Mouse (Mus musculus): ENCODE data around the gene Dixdc1. TPM values are rescaled to one million over a fixed set of nuclear protein-coding genes. Genes with fewer than 3 reads are reported as not detected.

Dixdc1 gene
- total and polyA plus RNA-seq, 2 experiments from 2014 or later = 26.8 to 54.3 TPM

DNA sequence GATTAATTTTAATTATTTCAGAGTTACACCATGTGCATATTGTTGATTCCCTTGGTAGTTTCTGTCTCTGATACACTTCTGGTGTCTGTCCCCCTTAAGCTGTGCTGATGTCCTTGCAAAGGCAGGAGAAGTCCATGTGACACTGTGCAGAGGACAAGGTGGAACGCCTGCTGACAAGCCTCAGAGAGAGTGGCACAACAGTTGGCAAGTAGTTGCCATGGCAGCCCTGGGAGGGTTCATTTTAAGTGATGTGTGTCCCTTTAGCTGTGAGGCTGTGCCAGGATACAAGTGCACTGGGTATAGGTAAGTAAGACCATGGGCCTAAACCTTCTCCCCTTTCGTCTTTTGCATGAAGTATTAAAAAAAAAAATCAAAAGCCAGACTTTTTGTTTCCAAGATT is 30.7 kb upstream of the Dixdc1 start:
- no peak for TF ChIP-seq CTCF (IDR thresholded peaks at IDR 0.05; ENCODE audit: low read depth)
- Histone ChIP-seq H3K9ac (no peak overlapping the region), H3K4me3 (ENCODE audit: low read depth, low read length) (no peak overlapping the region), H3K27ac (ENCODE audit: low read depth, low read length) (no peak overlapping the region), H3K36me3 (ENCODE audit: insufficient read depth) (peaks cover 8% of the 10 kb centered on the region), H3K4me2 (ENCODE audit: low read depth) (no peak overlapping the region), H3K27me3 (ENCODE audit: insufficient read depth, low read length) (no peaks in the 10 kb centered on the region), H3K9me3 (ENCODE audit: low read length) (no peaks in the 10 kb centered on the region), H3K4me1 (ENCODE audit: insufficient read depth) (0 out of 2 replicates have a peak, but pooled peaks cover 9% of the 10 kb centered on the region)
- DNase-seq (no peak), ATAC-seq (no peak)
- WGBS = 87% methylated on average over 2 of the region's 2 CpGs

- H3K4me2 ChIP-seq (ENCODE audit: low read depth) = peak within 1 kb of the TSS; percentile 85
- H3K27ac ChIP-seq (ENCODE audit: low read depth, low read length) = peak within 1 kb of the TSS; percentile 90
Observed at GRCm38 (mm10) chr9:50768107-50769002, 29.0 kb upstream of the Dixdc1 start, which contains the start of gene Fdxacb1. Gene Fdxacb1, plus strand, starts transcription at chr9:50768236.

DNA sequence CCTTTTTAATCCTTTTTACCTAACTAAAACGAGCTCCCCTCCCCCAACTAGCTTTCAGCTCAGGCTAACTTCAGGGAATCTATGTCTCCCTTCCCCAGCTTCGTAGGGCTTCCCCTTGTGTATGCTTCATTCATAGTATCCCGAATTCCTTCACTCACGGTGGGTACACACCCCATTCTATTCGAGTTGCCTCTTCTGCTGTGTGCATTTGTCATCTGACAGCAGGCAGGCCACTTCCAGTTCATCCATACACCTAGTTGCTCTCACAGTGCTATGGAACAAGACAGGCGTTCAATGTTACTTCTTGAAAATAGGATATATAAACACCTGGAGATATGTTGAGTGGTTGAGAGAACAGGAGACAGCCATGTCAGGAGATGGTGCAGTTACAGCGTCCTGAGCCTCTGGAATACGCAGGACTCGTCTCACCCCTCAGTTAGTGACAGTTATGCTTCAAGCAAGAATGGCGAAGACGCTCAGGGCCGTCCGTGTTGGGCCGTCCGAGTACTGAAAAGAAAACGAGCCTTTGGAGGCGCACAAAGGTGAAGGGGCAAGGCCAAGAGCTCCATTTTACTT is 28.3 kb upstream of the Dixdc1 start:
- H3K36me3 ChIP-seq (ENCODE audit: insufficient read depth) = peaks cover 12% of the 10 kb centered on the region
- ATAC-seq = peak; percentile 32
- H3K9ac ChIP-seq = peak overlapping the region; percentile 67
- DNase-seq = no peak
- WGBS = 5% methylated on average over 17 of the region's 17 CpGs
- 0 out of 2 replicates have a peak, but pooled peaks cover 9% of the 10 kb centered on the region for H3K4me1 ChIP-seq (ENCODE audit: insufficient read depth)
- no peak for TF ChIP-seq CTCF (IDR thresholded peaks at IDR 0.05; ENCODE audit: low read depth)
- H3K9me3 ChIP-seq (ENCODE audit: low read length) = no peaks in the 10 kb centered on the region
- H3K4me2 ChIP-seq (ENCODE audit: low read depth) = peak overlapping the region; percentile 85
- H3K27me3 ChIP-seq (ENCODE audit: insufficient read depth, low read length) = no peaks in the 10 kb centered on the region
- peak overlapping the region; percentile 90 for H3K27ac ChIP-seq (ENCODE audit: low read depth, low read length)
- peak overlapping the region; percentile 57 for H3K4me3 ChIP-seq (ENCODE audit: low read depth, low read length)

More at GRCm38 (mm10) chr9:50768107-50769002, 29.0 kb upstream of the Dixdc1 start, which contains the start of gene Fdxacb1:
- Histone ChIP-seq H3K4me3 (ENCODE audit: low read depth, low read length) (peak within 1 kb of the TSS; percentile 57), H3K9ac (peak within 1 kb of the TSS; percentile 67), H3K27me3 (ENCODE audit: insufficient read depth, low read length) (no peaks in the 10 kb centered on the region), H3K9me3 (ENCODE audit: low read length) (no peaks in the 10 kb centered on the region), H3K36me3 (ENCODE audit: insufficient read depth) (peaks cover 12% of the 10 kb centered on the region), H3K4me1 (ENCODE audit: insufficient read depth) (0 out of 2 replicates have a peak, but pooled peaks cover 9% of the 10 kb centered on the region)
- ATAC-seq (peak; percentile 97), DNase-seq (peak; percentile 99)
- WGBS = 7% methylated on average over 59 of the region's 59 CpGs
- peak; percentile 80 for TF ChIP-seq CTCF (IDR thresholded peaks at IDR 0.05; ENCODE audit: low read depth)

- H3K4me2 ChIP-seq (ENCODE audit: low read depth) = no peak overlapping the region
- H3K4me1 ChIP-seq (ENCODE audit: insufficient read depth) = 0 out of 2 replicates have a peak, but pooled peaks cover 9% of the 10 kb centered on the region
- H3K27me3 ChIP-seq (ENCODE audit: insufficient read depth, low read length) = no peaks in the 10 kb centered on the region
- H3K36me3 ChIP-seq (ENCODE audit: insufficient read depth) = peaks cover 3% of the 10 kb centered on the region; the same call in 1 of the 2 replicates
- H3K9me3 ChIP-seq (ENCODE audit: low read length) = no peaks in the 10 kb centered on the region
- H3K4me3 ChIP-seq (ENCODE audit: low read depth, low read length) = no peak overlapping the region
- DNase-seq (peak; percentile 41), ATAC-seq (no peak)
- H3K27ac ChIP-seq (ENCODE audit: low read depth, low read length) = no peak overlapping the region
- peak; percentile 63 for TF ChIP-seq CTCF (IDR thresholded peaks at IDR 0.05; ENCODE audit: low read depth)
- no peak overlapping the region for H3K9ac ChIP-seq
- 72% methylated on average over 1 of the region's 1 CpGs for WGBS
Observed at GRCm38 (mm10) chr9:50763331-50763730, 24.0 kb upstream of the Dixdc1 start.

DNA sequence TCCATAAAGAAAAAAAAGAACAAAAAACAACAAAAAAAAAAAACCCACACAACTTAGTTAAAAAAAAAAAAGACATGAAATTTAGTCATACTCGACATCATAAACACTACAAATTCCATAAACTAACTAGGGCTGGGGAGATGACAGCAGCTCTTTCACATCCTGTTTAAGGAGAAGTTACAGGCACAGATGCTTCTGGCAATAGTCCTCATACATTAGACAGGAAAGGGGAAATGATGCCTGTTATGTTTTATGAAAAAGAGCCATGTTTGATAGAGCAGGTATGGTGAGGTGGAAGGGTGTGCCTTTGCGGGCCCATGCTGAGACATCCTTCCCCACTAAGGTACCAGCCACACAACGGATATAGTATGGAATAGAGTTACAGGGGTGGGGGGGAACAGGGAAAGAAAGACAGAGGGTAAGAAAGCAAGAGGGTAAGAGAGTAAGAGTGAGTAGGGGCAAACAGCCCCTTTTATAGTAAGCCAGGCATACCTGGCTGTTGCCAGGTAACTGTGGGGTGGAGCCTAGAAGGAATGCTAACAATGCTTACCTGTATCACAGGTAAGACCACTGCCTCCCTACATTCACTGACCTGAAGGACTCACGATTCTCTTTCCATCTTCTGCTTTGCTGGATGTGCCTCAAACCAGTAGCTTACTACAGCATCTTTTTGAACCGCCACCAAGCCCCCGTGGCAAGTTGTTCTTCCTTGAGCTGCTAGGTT is 22.4 kb upstream of the Dixdc1 start:
- ATAC-seq = no peak
- H3K27me3 ChIP-seq (ENCODE audit: insufficient read depth, low read length) = no peaks in the 10 kb centered on the region
- WGBS = 65% methylated on average over 6 of the region's 6 CpGs

GRCm38 (mm10) chr9:50756711-50757110 is 17.4 kb upstream of the Dixdc1 start:
- 44% methylated on average over 5 of the region's 5 CpGs for WGBS
- no peak for ATAC-seq
- TF ChIP-seq CTCF (IDR thresholded peaks at IDR 0.05; ENCODE audit: low read depth) = no peak
- no peak for DNase-seq
- no peaks in the 10 kb centered on the region for H3K36me3 ChIP-seq (ENCODE audit: insufficient read depth)
- H3K27ac ChIP-seq (ENCODE audit: low read depth, low read length) = no peak overlapping the region
- no peaks in the 10 kb centered on the region for H3K9me3 ChIP-seq (ENCODE audit: low read length)
- no peak overlapping the region for H3K4me3 ChIP-seq (ENCODE audit: low read depth, low read length)
- H3K9ac ChIP-seq = no peak overlapping the region
- no peak overlapping the region for H3K4me2 ChIP-seq (ENCODE audit: low read depth)
- no peaks in the 10 kb centered on the region for H3K27me3 ChIP-seq (ENCODE audit: insufficient read depth, low read length)
- H3K4me1 ChIP-seq (ENCODE audit: insufficient read depth) = peaks cover 8% of the 10 kb centered on the region; the same call in 1 of the 2 replicates

More for the DNA sequence above, 22.4 kb upstream of the Dixdc1 start:
- no peak overlapping the region for H3K4me3 ChIP-seq (ENCODE audit: low read depth, low read length)
- H3K27ac ChIP-seq (ENCODE audit: low read depth, low read length) = no peak overlapping the region
- H3K9ac ChIP-seq = no peak overlapping the region
- no peaks in the 10 kb centered on the region for H3K9me3 ChIP-seq (ENCODE audit: low read length)
- no peak overlapping the region for H3K4me2 ChIP-seq (ENCODE audit: low read depth)
- no peak for TF ChIP-seq CTCF (IDR thresholded peaks at IDR 0.05; ENCODE audit: low read depth)
- peaks cover 3% of the 10 kb centered on the region; the same call in 1 of the 2 replicates for H3K36me3 ChIP-seq (ENCODE audit: insufficient read depth)
- H3K4me1 ChIP-seq (ENCODE audit: insufficient read depth) = 0 out of 2 replicates have a peak, but pooled peaks cover under 1% of the 10 kb centered on the region
- no peak for DNase-seq
